Mouse (Mus musculus) C2C12 (cell line): ENCODE data around the gene Foxa1.

ENCODE experiments used
- CTCF ChIP-seq: IDR thresholded peaks from one replicate; pipeline ENCODE4 v1.5.1; 2011; ENCODE audit not compliant: control insufficient read depth, insufficient read depth, insufficient read length
- MYOG ChIP-seq: IDR thresholded peaks from one replicate; pipeline ENCODE4 v1.6.1; 2011; ENCODE audit not compliant: control insufficient read depth, insufficient read length; ENCODE audit errors: extremely low read depth

DNA sequence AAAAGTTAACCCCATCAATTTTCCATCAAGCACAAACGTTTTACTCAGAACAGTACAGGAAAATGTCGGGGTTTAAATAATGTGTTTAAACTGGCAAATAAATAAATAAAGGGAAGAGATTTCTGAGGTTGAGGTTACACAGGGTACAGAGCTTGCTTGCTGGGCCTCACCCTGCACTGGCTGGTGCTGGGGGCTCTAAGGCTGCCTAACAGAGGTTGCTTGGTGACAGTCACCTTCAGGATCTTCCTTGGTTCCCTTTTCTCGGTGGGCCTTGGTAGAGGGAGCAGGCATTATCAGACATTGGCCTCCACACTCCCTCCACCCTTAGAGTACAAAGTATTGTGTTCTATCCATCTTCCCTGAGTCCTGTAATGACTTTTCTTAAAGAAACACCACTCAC lies 5.6 kb upstream of the Foxa1 start:
- TF ChIP-seq CTCF (no peak), MYOG (no peak)
